Mouse (Mus musculus) heart, postnatal 14 days (tissue): ENCODE measurements around the gene Trim71. TPM values are rescaled to one million over a fixed set of nuclear protein-coding genes. Genes with fewer than 3 reads are reported as not detected.

Source experiments
- DNase-seq, 2 experiments: peaks; one replicate each; pipeline ENCODE4 v3.0.0; 2021 to 2022
- intact Hi-C: fragments of 180-260 bp; cut with DNase I; formaldehyde crosslinking; loops from one replicate; pipeline ENCODE4 v1.15.1; 2025
- total RNA-seq, 2 experiments: library from RNA; stranded (reverse); gene quantifications; 2 replicates each; pipeline ENCODE4 v1.2.3; 2021

Gene Trim71
- total RNA-seq, 2 experiments from 2014 or later, result not detected

GRCm38 (mm10) chr9:114499783-114500515 lies 64.2 kb downstream of the Trim71 start:
- DNase-seq, result peak; percentile 60 to 74
- intact Hi-C loops, result loop anchor here (2.0 to 5.0 kb wide), 3 partner anchors 81 to 178 kb away; no protein-coding TSS in a partner anchor

GRCm38 (mm10) chr9:114498218-114498617 lies 66.0 kb downstream of the Trim71 start:
- intact Hi-C loops, result loop anchor here (2.0 to 5.0 kb wide), 2 partner anchors 83 to 176 kb away; no protein-coding TSS in a partner anchor

DNA sequence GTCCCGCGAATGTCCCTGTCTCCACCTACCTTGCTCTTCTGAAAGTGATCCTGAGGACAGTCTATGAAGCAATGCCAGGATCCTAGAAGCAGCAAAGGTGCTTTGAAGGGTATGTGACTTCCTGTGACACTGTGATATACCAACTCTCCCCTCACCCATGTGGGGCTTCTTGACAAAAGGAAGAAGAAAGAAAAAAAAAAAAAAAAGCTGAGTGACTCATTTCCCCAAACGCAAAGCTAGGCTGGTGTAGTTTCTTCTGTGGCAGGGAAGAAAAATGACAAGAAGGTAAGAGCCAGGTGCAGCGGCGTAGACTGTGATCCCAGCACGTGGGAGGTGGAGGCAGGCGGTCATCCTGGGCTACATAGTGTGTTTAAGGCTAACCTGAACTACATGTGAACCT lies 67.7 kb downstream of the Trim71 start:
- intact Hi-C loops, result loop anchor here (5.0 kb wide), 1 partner anchor 174 kb away; no protein-coding TSS in a partner anchor
- no peak for DNase-seq

More at GRCm38 (mm10) chr9:114498218-114498617, 66.0 kb downstream of the Trim71 start:
- peak; percentile 80 to 92 for DNase-seq

DNA sequence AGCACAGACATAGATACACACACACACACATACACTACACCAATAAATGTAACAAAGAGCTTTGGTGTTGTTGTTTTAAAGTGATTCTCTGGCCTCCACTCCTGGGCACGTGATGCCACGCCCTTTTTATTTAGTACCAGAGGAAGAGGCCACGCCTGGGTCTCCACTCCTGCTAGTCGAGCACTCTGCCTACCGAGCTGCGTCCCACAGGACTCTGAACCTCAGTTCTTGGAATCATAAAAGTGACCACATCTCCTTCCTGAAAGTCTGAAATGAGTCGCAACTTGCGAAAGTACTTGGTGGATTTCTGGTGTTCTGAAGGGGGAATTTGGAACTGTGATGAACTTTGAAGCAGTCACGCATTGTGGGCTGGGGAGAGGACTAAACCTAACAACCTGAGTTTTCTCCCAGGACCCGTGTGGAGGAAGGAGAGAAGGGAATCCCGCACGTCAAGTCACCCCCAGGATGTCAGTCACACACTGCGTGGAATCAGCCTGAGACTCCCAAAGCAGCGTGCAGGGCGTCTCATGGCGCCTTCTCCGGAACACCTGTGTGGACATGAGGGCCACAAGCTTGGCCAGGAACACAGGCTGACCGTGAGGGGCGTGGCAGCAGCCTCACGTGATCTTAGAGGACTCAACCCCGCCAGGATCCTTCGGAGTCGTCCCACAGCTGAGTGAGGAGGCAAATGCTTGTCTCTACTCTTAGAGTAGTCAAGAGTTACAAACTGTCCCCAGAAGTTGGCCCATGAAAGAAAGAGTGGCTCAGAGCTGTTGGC lies 76.5 kb downstream of the Trim71 start:
- intact Hi-C loops, result no loop called here
- DNase-seq, result no peak

DNA sequence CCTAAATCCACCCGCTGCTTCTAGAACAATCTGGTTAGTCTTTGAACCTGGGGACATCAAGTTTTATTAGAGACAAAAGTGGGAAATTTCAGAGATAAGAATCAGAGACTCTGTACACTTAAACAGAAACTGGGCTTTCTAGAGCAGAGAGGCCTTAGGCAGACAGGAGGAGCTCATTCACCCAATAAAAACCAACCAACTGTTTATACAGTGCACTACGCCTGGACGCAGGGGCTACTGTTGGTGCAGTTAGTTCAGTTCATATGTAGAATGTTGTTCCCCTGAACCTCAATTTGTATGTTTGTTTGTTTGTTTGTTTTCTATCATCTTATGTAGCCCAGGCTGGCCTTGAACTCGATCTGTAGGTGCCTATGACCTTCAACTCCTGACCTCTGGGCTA lies 77.4 kb downstream of the Trim71 start:
- intact Hi-C loops, result no loop called here
- DNase-seq, result no peak

DNA sequence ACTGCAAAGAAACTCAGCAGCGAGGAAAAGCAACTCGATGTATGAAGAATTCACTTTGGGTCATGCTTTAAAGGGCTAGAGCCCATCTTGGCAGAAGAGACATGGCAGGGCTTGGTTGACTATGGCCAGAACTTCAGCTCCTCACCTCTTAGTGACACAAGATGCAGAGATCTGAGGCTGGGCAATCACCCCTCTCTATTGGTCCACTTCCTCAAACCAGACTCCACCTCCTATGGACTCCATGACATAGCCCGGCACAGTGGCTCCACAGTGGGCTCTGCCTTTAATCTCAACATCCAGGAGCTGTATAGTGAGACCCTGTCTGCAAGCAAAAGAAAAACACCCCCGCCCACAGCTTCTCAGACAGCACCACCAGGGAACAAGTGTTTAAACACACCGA lies 79.4 kb downstream of the Trim71 start:
- DNase-seq, result no peak
- intact Hi-C loops, result no loop called here

GRCm38 (mm10) chr9:114480940-114481339 lies 83.2 kb downstream of the Trim71 start:
- DNase-seq, result no peak
- intact Hi-C loops, result no loop called here

DNA sequence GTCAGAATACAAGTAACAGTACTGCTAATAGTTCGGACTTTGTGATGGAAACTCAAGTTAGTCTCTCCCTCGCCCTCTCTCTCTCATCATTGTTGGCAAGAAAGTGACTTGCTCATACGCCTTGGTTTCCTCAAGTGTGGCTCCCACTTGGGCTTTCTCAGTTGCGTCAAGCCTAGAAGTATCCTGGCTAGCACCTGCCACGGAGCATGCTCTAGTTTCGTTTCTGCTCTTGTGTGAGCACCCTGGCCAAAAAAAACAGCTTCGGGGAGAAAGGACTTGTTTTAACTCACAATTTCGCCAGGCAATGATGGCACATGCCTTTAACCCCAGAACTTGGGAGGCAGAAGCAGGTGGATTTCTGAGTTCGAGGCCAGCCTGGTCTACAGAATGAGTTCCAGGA lies 87.2 kb downstream of the Trim71 start:
- intact Hi-C loops, result no loop called here
- no peak for DNase-seq

GRCm38 (mm10) chr9:114471892-114472291 lies 92.3 kb downstream of the Trim71 start:
- DNase-seq, result no peak

DNA sequence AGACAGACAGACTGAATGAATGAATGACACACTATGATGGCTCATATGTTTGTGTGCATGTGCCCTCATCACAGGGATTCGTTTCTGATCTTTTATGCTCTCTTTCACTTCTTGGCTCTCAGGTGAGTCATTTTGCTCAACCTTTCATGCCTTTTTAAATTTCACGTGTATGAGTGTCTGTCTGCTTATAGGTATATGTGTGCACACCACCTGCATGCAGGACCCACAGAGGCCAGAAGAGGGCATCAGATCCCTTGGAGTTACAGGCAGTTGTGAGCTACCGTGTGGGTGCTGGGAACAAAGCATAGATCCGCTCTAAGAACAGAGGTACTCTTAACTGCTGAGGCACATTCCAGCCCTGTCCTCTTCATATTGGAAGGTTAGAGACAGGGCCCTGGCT lies 95.5 kb downstream of the Trim71 start:
- no peak for DNase-seq
- intact Hi-C loops, result no loop called here

More at GRCm38 (mm10) chr9:114471892-114472291, 92.3 kb downstream of the Trim71 start:
- intact Hi-C loops, result no loop called here

GRCm38 (mm10) chr9:114468217-114468616 lies 96.0 kb downstream of the Trim71 start:
- intact Hi-C loops, result no loop called here

DNA sequence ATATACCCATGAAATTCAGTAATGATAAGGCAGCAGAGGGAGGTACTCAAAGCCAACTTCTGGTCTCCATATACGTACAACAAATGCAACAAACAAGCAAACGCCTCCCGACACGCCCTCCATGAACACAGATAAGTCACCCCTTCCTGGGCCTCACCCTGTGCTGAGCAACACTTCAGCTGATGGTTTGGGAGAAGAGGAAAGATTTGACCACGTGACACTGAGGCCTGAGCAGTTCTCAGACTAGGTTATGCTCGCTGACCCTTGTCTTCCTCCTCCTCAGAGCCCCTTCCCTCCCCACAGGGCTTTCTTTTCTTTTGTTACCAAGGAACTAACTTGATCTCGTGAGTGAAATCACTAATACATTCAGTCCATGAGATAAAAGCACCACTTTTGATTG lies 97.3 kb downstream of the Trim71 start:
- no peak for DNase-seq
- intact Hi-C loops, result no loop called here

More at GRCm38 (mm10) chr9:114468217-114468616, 96.0 kb downstream of the Trim71 start:
- no peak for DNase-seq

DNA sequence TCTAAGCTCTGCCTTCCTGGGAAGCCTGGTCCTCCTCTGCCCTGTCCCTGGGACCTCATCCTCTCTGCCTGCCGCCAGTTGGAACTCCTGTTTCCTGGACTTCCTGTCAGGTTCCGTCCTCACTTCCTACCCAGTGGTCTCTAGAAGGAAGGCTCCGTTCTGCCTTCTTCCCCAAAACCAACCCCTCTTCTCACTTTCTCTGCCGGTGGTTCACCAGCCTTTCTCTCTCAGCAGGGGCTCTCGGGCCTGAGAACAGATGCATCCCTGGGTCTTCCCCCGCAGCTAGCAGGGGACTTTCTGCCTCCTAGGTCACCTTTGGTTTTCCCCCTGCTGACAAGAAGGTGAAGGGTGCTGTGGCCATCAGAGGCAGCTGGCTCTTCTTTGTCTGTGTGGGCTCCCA lies 98.7 kb downstream of the Trim71 start:
- DNase-seq, result no peak
- intact Hi-C loops, result no loop called here

DNA sequence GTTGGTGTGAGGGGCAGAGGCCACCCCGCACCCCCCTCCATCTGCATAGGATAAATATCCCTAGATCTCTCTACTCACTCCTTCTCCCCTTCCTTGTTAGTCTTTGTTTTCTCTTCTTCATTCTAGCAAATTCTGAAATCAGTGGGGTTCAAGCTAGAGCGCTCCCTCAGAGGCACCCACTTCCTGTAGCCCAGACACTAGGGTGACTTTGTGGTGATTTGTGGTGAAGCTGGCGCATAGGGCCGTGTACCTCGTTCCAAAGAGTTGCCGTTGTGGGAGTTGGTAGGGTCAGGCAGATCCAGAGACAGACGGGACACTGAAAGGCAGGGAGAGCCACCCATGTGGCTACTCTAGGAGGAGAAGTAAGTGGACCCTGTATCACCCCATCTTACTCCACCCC lies 101.6 kb downstream of the Trim71 start:
- intact Hi-C loops, result no loop called here
- DNase-seq, result no peak

DNA sequence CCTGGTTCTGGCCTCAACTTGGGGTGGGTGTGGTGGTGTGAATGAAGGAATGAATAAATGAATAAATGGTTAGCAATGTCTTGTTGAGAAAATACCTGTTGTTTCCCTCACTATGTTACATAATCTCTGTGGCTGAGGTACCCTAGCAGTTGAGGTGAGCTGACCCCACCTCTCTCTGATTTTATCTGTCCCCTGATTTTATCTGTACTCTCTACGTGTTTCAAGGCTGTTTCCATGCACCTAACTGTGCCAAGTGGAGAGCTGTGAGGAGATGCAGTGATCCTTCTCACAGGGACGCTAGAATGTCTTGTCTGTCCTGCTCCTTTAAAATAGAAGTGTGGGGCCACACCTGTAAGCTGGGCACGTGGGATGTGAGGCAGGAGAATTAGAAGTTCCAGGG lies 105.7 kb downstream of the Trim71 start:
- intact Hi-C loops, result no loop called here
- no peak for DNase-seq

Other genes with a start within 250 kb of the Trim71 start
- gene Bcl2a1c, start 234.2 kb downstream of the Trim71 start, total RNA-seq, result not detected
- 10 to 100 TPM; 35.4 to 41.3 TPM for gene Crtap, start 173.7 kb downstream of the Trim71 start, total RNA-seq
- gene Glb1, start 163.3 kb downstream of the Trim71 start, total RNA-seq, result 10 to 100 TPM; 18.5 to 19.2 TPM
- gene Tmppe, start 163.3 kb downstream of the Trim71 start, total RNA-seq, result 1 to 10 TPM; 4.5 to 4.8 TPM
- gene Ccr4, start 59.5 kb downstream of the Trim71 start, total RNA-seq, result under 1 TPM in 1 of 2 experiments, not detected in 1; 0.68 TPM
- not detected for gene C130032M10Rik, start 48.7 kb downstream of the Trim71 start, total RNA-seq
- gene Cnot10, start 75.8 kb upstream of the Trim71 start, total RNA-seq, result 10 to 100 TPM; 22.5 to 25.5 TPM
- gene Dync1li1, start 124.4 kb upstream of the Trim71 start, total RNA-seq, result 10 to 100 TPM; 76.2 to 78.2 TPM
- 10 to 100 TPM; 28.4 to 30.4 TPM for gene Cmtm6, start 166.7 kb upstream of the Trim71 start, total RNA-seq
- gene Cmtm7, start 217.5 kb upstream of the Trim71 start, total RNA-seq, result 10 to 100 TPM; 14.9 to 21.4 TPM